Mouse (Mus musculus) ES-E14 (cell line): Measurements from ENCODE around the gene Gamt.

ENCODE experiments used
- HCFC1 ChIP-seq: IDR thresholded peaks from 2 replicates; pipeline ENCODE4 v1.6.1; 2012; ENCODE audit warnings: low read length, inconsistent platforms, borderline replicate concordance; ENCODE audit not compliant: insufficient read depth
- MAFK ChIP-seq: IDR thresholded peaks from 2 replicates; pipeline ENCODE4 v1.6.1; 2014; ENCODE audit warnings: mild to moderate bottlenecking, low read depth, low read length, inconsistent platforms; ENCODE audit not compliant: insufficient read depth

DNA sequence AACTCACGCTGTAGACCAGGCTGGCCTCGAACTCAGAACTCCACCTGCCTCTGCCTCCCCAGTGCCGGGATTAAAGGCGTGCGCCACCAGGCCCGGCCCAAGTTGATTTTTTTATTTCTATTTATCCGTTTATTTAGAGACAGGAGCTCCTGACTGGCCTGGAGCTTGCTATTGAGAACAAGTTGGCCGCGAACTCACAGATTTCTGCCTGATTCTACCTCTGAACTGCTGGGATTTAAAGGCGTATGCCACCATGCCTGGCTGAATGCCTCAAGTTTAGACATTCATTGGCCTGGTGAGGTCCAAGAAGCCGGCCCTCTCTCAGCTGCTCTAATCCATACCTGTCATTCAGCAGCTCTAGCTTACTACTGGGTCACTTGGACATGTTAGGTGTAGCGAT is 1.4 kb upstream of the Gamt start:
- TF ChIP-seq HCFC1 (no peak), MAFK (no peak)
